Mouse (Mus musculus) gastrocnemius, adult 8-10 months (tissue): Measurements from ENCODE around the gene Wdr49. TPM values are rescaled to one million over a fixed set of nuclear protein-coding genes. Genes with fewer than 3 reads are reported as not detected.
"Not testable (repeated sequence)": the region's sequence is repeated elsewhere in the genome, so short reads cannot be mapped to it uniquely, and the experiment has no call there.

ENCODE experiments used
- DNase-seq, 2 experiments: peaks; one replicate each; pipeline ENCODE4 v3.0.0; 2022; ENCODE audit warnings: low spot score in 2 of 2
- total RNA-seq, 4 experiments: library from RNA; stranded (reverse); gene quantifications; 2 replicates each; pipeline ENCODE4 v1.2.4; 2022

Wdr49 gene
- total RNA-seq, 4 experiments from 2014 or later = not detected

- no peak for DNase-seq
These were observed 177.3 kb downstream of the Wdr49 start for GRCm38 (mm10) chr3:75304621-75305020.

DNA sequence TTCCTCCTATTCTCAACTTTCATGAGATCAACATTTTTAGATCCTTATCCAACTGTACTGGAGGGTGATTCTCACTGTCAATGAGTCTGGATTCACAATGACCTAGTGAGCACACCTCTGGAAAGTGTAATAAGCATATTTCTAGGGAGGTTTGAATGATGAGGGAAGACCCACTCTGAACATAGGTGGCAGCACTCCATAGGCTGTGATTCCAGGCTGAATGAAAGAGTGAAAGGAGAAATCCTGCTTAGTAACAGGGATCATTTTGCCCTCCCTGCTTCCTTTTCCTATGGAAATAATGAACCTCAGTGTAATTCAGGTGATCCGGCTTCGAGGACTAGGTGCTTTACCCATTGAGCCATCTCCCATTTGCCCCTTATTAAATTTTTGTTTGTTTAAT lies 180.9 kb downstream of the Wdr49 start:
- no peak for DNase-seq

GRCm38 (mm10) chr3:75299464-75299863 lies 182.5 kb downstream of the Wdr49 start:
- DNase-seq = not testable (repeated sequence)

DNA sequence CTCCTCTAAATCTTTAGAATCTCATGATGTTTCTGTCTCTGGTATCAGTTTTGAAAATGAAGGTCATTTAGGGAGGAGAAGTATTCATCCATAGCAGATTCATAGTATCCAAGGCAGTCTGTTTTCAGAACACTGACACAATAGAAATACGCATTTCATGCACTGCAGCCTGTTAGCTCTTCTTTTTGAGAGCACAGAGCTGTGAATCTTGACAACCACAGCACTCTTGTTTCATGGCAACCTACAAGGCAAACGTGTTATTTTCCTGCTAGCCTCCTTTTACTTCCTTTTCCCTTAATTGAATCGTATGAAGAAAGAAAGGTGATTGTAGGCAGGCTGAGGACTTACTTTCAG lies 184.2 kb downstream of the Wdr49 start:
- DNase-seq = no peak

- DNase-seq = no peak
These were observed 184.8 kb downstream of the Wdr49 start for GRCm38 (mm10) chr3:75297026-75297757.

DNA sequence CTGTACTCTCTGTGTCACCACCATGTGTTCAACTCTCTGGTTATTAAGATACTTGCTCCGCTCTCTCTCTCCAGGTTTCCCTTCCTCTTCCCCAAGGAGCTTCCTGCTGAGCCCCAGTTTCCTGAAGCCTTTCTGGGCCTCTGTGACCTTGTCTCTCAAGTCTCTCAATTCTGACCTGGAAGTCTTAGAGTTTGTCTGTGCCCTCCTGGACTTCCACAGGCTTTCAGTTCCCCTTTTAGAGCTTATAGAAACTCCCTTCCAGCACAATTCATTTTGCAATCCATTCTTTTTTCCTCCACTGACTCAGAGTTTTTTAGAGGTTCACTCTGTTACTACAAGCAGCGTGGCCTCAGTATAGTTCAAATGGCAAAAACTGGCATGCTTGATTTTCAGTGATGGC lies 188.7 kb downstream of the Wdr49 start:
- DNase-seq = no peak

DNA sequence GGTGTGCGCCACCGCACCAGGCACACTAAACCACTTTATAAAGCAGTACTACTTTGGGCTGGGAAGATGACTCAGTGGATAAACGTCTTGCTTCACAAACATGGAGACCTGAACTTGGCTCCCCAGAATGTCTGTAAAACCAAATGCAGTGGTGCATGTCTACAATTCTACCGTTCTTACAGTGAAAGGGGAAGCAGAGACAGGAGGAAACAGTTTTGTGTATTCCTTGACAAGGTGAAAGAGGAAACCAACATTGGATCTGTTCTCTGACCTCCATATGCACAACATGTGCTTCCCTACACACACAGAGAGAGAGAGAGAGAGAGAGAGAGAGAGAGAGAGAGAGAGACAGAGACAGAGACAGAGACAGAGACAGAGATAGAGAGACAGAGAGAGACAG lies 204.5 kb downstream of the Wdr49 start:
- no peak for DNase-seq

DNA sequence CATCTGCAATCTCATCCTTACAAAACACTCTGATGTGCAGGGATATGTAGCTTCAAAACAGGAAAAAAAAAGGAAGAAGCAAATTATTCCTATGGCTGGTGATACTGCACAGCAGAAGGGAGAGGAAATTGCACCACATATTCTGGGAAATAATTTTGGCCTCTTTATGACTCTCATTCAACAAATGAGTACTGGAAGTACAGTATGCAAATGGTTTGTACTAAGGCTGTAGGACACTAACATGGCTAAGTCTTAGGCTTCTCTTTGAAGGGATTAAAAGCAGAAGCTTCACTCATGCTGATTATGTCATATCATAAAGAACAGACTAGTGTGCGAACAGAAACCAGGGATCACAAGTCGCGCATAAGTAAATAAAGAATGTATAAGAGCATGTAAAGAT lies 205.4 kb downstream of the Wdr49 start:
- DNase-seq = no peak

DNA sequence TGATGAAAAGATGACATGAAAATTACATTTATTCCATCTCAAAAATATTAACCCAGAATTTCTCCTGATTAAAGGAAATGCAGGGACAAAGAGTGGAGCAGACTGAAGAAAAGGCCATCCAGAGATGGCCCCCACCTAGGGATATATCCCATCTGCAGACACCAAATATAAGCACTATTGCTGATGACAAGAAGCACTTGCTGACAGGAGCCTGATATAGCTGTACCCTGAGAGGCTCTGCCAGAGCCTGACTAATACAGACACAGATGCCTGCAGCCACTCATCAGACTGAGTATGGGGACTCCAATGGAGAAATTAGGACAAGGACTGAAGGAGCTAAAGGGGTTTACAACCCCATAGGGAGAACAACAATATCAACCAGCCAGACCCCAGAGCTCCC lies 206.8 kb downstream of the Wdr49 start:
- DNase-seq = no peak

DNA sequence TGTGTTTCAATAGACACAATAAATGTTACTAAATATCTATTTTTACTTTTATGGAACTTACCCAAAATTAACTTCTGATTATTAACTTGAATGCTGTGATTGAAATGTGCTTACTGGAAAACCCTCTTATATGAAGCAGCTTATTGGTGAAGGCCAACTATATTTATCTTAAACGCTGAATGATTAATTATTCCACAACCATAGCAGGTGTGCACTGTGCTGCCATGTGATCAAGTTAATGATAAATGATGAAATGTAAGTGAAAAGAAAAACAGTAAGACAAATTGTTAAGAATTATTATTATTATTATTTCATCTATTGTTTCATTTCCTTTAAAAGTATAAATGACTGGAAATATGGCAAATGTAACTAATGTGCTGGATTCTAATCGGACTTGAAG lies 212.0 kb downstream of the Wdr49 start, which contains the start of gene Serpini2:
TSS of gene Serpini2 (minus strand) at position 101 of the 400 bp plus-strand sequence.
- DNase-seq = no peak

DNA sequence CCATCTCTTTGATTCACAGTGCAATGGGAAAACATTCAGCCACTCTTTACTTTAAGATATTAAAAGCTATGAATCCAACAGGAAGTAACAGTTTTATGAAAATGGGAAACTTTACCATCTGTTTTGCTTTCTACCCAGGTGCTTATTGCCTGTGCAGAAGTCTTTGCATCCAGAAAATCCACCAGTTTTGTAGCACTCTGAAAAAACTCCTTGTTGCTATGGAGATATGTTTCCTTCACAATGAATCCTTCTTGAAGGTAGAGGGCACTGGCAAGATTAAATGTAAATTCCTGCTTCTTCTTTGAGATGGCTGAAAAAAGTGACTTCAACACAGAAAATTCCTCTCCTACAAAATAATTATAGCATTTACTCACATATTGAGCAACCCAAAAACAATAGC lies 222.6 kb downstream of the Wdr49 start:
- DNase-seq = no peak

Other genes starting within 250 kb of the Wdr49 start
- not detected for gene Serpini2, start 212.1 kb downstream of the Wdr49 start, total RNA-seq
- gene Pdcd10, start 74.7 kb upstream of the Wdr49 start, total RNA-seq = 10 to 100 TPM; 12.4 to 15.2 (median 13.7) TPM
- gene Serpini1, start 75.4 kb upstream of the Wdr49 start, total RNA-seq = 1 to 10 TPM in 1 of 4 experiments, under 1 TPM in 3; 0.29 to 1.1 (median 0.50) TPM